Mouse (Mus musculus) left cerebral cortex, postnatal 36 days (tissue): ENCODE measurements around the gene Vat1. TPM values are rescaled to one million over a fixed set of nuclear protein-coding genes. Genes with fewer than 3 reads are reported as not detected.

Source experiments
- DNase-seq, 2 experiments: peaks; one replicate each; pipeline ENCODE4 v3.0.0; 2021 to 2022; ENCODE audit warnings: low spot score in 2 of 2, mixed read lengths in 1 of 2
- intact Hi-C: fragments of 180-260 bp; cut with DNase I; formaldehyde crosslinking; loops from one replicate; pipeline ENCODE4 v1.15.1; 2025
- microRNA-seq: library from miRNA; unstranded; fragments of <30 nt; microRNA quantifications from one replicate; pipeline ENCODE4 v1.2.0, GENCODE M21; 2022
- total RNA-seq, 2 experiments: library from RNA; stranded (reverse); gene quantifications; 2 replicates each; pipeline ENCODE4 v1.2.3; 2021

Vat1 gene
- total RNA-seq, 2 experiments from 2014 or later: 33.9 to 36.1 TPM

DNA sequence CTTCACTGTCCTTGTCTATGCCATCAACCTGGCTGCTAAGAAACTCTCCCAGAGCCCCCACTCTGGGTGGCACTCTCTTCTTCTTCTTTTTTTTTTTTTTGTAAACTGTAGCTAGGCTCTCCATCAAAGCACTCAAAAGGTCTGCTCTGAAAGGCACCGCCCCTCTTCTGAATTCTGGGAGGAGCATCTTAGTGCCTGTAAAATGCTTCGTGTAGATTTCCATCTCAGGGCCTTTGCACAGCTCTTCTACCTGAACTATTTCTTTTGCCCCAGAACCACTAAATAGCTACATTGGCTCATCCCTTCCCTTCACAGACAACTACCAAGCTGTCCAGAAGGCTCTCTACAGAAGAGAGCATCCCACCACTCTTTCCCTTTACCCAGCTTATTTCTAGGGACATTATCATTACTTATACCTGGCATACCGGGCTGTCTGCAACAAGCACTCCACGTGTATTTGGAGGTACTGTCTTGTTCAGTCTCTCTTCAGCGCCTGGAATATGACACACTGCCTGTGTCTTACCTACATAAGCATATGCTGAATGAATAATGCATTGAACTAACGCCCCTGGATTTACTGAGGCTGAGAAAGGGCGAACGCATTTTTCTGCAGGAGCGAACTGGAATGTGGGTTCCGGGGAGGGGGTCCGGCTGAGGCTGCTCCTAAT, 49.5 kb downstream of the Vat1 start:
- no peak for DNase-seq
- intact Hi-C loops: no loop called here

GRCm38 (mm10) chr11:101415306-101415705, 50.7 kb downstream of the Vat1 start:
- intact Hi-C loops: no loop called here
- DNase-seq: no peak

Small RNA genes lying within 50 kb of the gene (microRNA-seq; reads per million reads assigned to microRNA genes)
- 1.0 reads per million for gene Mir6929

Other genes starting within 250 kb of the Vat1 start
- 10 to 100 TPM; 47.8 to 52.1 TPM for gene Ezh1, start 239.8 kb downstream of the Vat1 start, total RNA-seq
- gene Ramp2, start 220.2 kb downstream of the Vat1 start, total RNA-seq: 10 to 100 TPM; 33.2 to 39.4 TPM
- gene Vps25, start 212.5 kb downstream of the Vat1 start, total RNA-seq: 10 to 100 TPM; 62.0 to 63.0 TPM
- gene Wnk4, start 205.7 kb downstream of the Vat1 start, total RNA-seq: 1 to 10 TPM; 4.3 to 8.4 TPM
- under 1 TPM; 0.42 to 0.84 TPM for gene Cntd1, start 187.2 kb downstream of the Vat1 start, total RNA-seq
- gene Coa3, start 187.1 kb downstream of the Vat1 start, total RNA-seq: 100 to 1,000 TPM in 1 of 2 experiments, 10 to 100 TPM in 1; 97.7 to 112 TPM
- 100 to 1,000 TPM; 206 to 237 TPM for gene Becn1, start 163.9 kb downstream of the Vat1 start, total RNA-seq
- gene Psme3, start 150.0 kb downstream of the Vat1 start, total RNA-seq: 100 to 1,000 TPM; 114 to 133 TPM
- 1 to 10 TPM; 4.4 to 7.2 TPM for gene Aoc2, start 141.2 kb downstream of the Vat1 start, total RNA-seq
- gene Aoc3, start 135.6 kb downstream of the Vat1 start, total RNA-seq: under 1 TPM; 0.76 to 0.79 TPM
- not detected for gene G6pc, start 98.7 kb downstream of the Vat1 start, total RNA-seq
- gene Aarsd1, start 48.6 kb downstream of the Vat1 start, total RNA-seq: 10 to 100 TPM; 42.1 to 45.6 TPM
- gene Gm27029, start 41.4 kb downstream of the Vat1 start, total RNA-seq: 1 to 10 TPM; 5.5 to 7.6 TPM
- 10 to 100 TPM; 32.7 to 40.6 TPM for gene Rundc1, start 41.1 kb downstream of the Vat1 start, total RNA-seq
- 1 to 10 TPM; 3.3 to 4.7 TPM for gene Ptges3l, start 40.9 kb downstream of the Vat1 start, total RNA-seq
- 10 to 100 TPM; 32.6 to 46.9 TPM for gene Rpl27, start 23.9 kb downstream of the Vat1 start, total RNA-seq
- gene Ifi35, start 17.8 kb downstream of the Vat1 start, total RNA-seq: 1 to 10 TPM; 3.2 to 3.4 TPM
- 100 to 1,000 TPM; 139 to 164 TPM for gene Rnd2, start 1.2 kb downstream of the Vat1 start, total RNA-seq
- gene Brca1, start 85.7 kb upstream of the Vat1 start, total RNA-seq: 1 to 10 TPM in 1 of 2 experiments, under 1 TPM in 1; 0.96 to 1.0 TPM
- gene Nbr1, start 85.9 kb upstream of the Vat1 start, total RNA-seq: 100 to 1,000 TPM; 131 to 145 TPM
- 1 to 10 TPM; 1.2 to 1.6 TPM for gene Tmem106a, start 116.0 kb upstream of the Vat1 start, total RNA-seq
- gene Gm11634, start 133.0 kb upstream of the Vat1 start, total RNA-seq: not detected
- gene Rdm1, start 161.0 kb upstream of the Vat1 start, total RNA-seq: 1 to 10 TPM; 6.0 to 6.5 TPM
- gene Arl4d, start 199.3 kb upstream of the Vat1 start, total RNA-seq: 10 to 100 TPM; 18.3 to 38.8 TPM